Mouse (Mus musculus): ENCODE data around the gene Pinlyp. TPM values are rescaled to one million over a fixed set of nuclear protein-coding genes. Genes with fewer than 3 reads are reported as not detected.
"Not testable (repeated sequence)": the region's sequence is repeated elsewhere in the genome, so short reads cannot be mapped to it uniquely, and the experiment has no call there.

Gene Pinlyp
- polyA plus RNA-seq, 1 experiment from 2014 or later: 0.19 TPM

GRCm38 (mm10) chr7:24516319-24516718 lies 29.6 kb downstream of the Pinlyp start:
- not testable (repeated sequence) for H3K27ac ChIP-seq (replicated peaks; ENCODE audit: low read depth, low read length); H3K4me1 ChIP-seq (ENCODE audit: control insufficient read depth, insufficient read depth, low read length); H3K36me3 ChIP-seq (ENCODE audit: control insufficient read depth, insufficient read depth, low read length); H3K4me2 ChIP-seq (ENCODE audit: low read depth, severe bottlenecking); ATAC-seq (ENCODE audit: insufficient number of reproducible peaks, low FRiP score, low TSS enrichment, low read depth); H3K4me3 ChIP-seq (ENCODE audit: low read depth, low read length); H3K9me3 ChIP-seq (ENCODE audit: control insufficient read depth, low read length); H3K9ac ChIP-seq (ENCODE audit: low read length); H3K27me3 ChIP-seq (ENCODE audit: control insufficient read depth, insufficient read depth, low read length)
- DNase-seq (ENCODE audit: low spot score): peak; percentile 31
- WGBS: 66% methylated on average over 8 of the region's 8 CpGs

GRCm38 (mm10) chr7:24512355-24512754 lies 33.6 kb downstream of the Pinlyp start, which contains the start of gene AC161166.1:
AC161166.1 (minus strand) TSS chr7:24512455.
- Histone ChIP-seq H3K9me3 (ENCODE audit: control insufficient read depth, low read length) (no peaks in the 10 kb centered on the region), H3K4me3 (ENCODE audit: low read depth, low read length) (no peak within 1 kb of the TSS), H3K9ac (ENCODE audit: low read length) (no peak within 1 kb of the TSS), H3K4me2 (ENCODE audit: low read depth, severe bottlenecking) (no peak within 1 kb of the TSS), H3K4me1 (ENCODE audit: control insufficient read depth, insufficient read depth, low read length) (0 out of 2 replicates have a peak, but pooled peaks cover 2% of the 10 kb centered on the region), H3K27me3 (ENCODE audit: control insufficient read depth, insufficient read depth, low read length) (no peaks in the 10 kb centered on the region), H3K36me3 (ENCODE audit: control insufficient read depth, insufficient read depth, low read length) (no peaks in the 10 kb centered on the region; the same call in 1 of the 2 replicates), H3K27ac (replicated peaks; ENCODE audit: low read depth, low read length) (no peak within 1 kb of the TSS)
- WGBS: 90% methylated on average over 7 of the region's 7 CpGs
- DNase-seq (ENCODE audit: low spot score) (no peak), ATAC-seq (ENCODE audit: insufficient number of reproducible peaks, low FRiP score, low TSS enrichment, low read depth) (no peak)

- H3K4me2 ChIP-seq (ENCODE audit: low read depth, severe bottlenecking): peak overlapping the region; percentile 88
- ATAC-seq (ENCODE audit: insufficient number of reproducible peaks, low FRiP score, low TSS enrichment, low read depth) (peak; percentile 18; the same call in 1 of the 2 replicates), DNase-seq (ENCODE audit: low spot score) (no peak)
- H3K9ac ChIP-seq (ENCODE audit: low read length): peak overlapping the region; percentile 96
- H3K36me3 ChIP-seq (ENCODE audit: control insufficient read depth, insufficient read depth, low read length): no peaks in the 10 kb centered on the region
- H3K9me3 ChIP-seq (ENCODE audit: control insufficient read depth, low read length): no peaks in the 10 kb centered on the region
- peak overlapping the region; percentile 67 for H3K4me3 ChIP-seq (ENCODE audit: low read depth, low read length)
- WGBS: 1% methylated on average over 20 of the region's 20 CpGs
- peak overlapping the region; percentile 98 for H3K27ac ChIP-seq (replicated peaks; ENCODE audit: low read depth, low read length)
- H3K4me1 ChIP-seq (ENCODE audit: control insufficient read depth, insufficient read depth, low read length): 0 out of 2 replicates have a peak, but pooled peaks cover 8% of the 10 kb centered on the region
- no peaks in the 10 kb centered on the region for H3K27me3 ChIP-seq (ENCODE audit: control insufficient read depth, insufficient read depth, low read length)
Observed at GRCm38 (mm10) chr7:24507726-24508114, 38.2 kb downstream of the Pinlyp start.

- H3K27ac ChIP-seq (replicated peaks; ENCODE audit: low read depth, low read length): peak within 1 kb of the TSS; percentile 98
- ATAC-seq (ENCODE audit: insufficient number of reproducible peaks, low FRiP score, low TSS enrichment, low read depth) (peak; percentile 78), DNase-seq (ENCODE audit: low spot score) (peak; percentile 90)
- 0 out of 2 replicates have a peak, but pooled peaks cover 8% of the 10 kb centered on the region for H3K4me1 ChIP-seq (ENCODE audit: control insufficient read depth, insufficient read depth, low read length)
- under 1% methylated on average over 84 of the region's 84 CpGs for WGBS
- H3K36me3 ChIP-seq (ENCODE audit: control insufficient read depth, insufficient read depth, low read length): no peaks in the 10 kb centered on the region
- no peaks in the 10 kb centered on the region for H3K27me3 ChIP-seq (ENCODE audit: control insufficient read depth, insufficient read depth, low read length)
- peak within 1 kb of the TSS; percentile 67 for H3K4me3 ChIP-seq (ENCODE audit: low read depth, low read length)
- peak within 1 kb of the TSS; percentile 88 for H3K4me2 ChIP-seq (ENCODE audit: low read depth, severe bottlenecking)
- H3K9me3 ChIP-seq (ENCODE audit: control insufficient read depth, low read length): no peaks in the 10 kb centered on the region
- peak within 1 kb of the TSS; percentile 96 for H3K9ac ChIP-seq (ENCODE audit: low read length)
Observed at GRCm38 (mm10) chr7:24506838-24507725, 38.8 kb downstream of the Pinlyp start, which contains the start of gene Zfp428. Zfp428 (plus strand) TSS chr7:24507006.

- Histone ChIP-seq H3K4me1 (ENCODE audit: control insufficient read depth, insufficient read depth, low read length) (0 out of 2 replicates have a peak, but pooled peaks cover 8% of the 10 kb centered on the region), H3K9me3 (ENCODE audit: control insufficient read depth, low read length) (no peaks in the 10 kb centered on the region), H3K4me2 (ENCODE audit: low read depth, severe bottlenecking) (peak overlapping the region; percentile 88), H3K27me3 (ENCODE audit: control insufficient read depth, insufficient read depth, low read length) (0 out of 2 replicates have a peak, but pooled peaks cover under 1% of the 10 kb centered on the region), H3K4me3 (ENCODE audit: low read depth, low read length) (peak overlapping the region; percentile 67), H3K9ac (ENCODE audit: low read length) (peak overlapping the region; percentile 96), H3K27ac (replicated peaks; ENCODE audit: low read depth, low read length) (peak overlapping the region; percentile 98), H3K36me3 (ENCODE audit: control insufficient read depth, insufficient read depth, low read length) (no peaks in the 10 kb centered on the region)
- ATAC-seq (ENCODE audit: insufficient number of reproducible peaks, low FRiP score, low TSS enrichment, low read depth): no peak
- no peak for DNase-seq (ENCODE audit: low spot score)
- WGBS: under 1% methylated on average over 12 of the region's 12 CpGs
Observed at GRCm38 (mm10) chr7:24506476-24506837, 39.5 kb downstream of the Pinlyp start.

GRCm38 (mm10) chr7:24506065-24506459 lies 39.9 kb downstream of the Pinlyp start:
- Histone ChIP-seq H3K4me2 (ENCODE audit: low read depth, severe bottlenecking) (peak overlapping the region; percentile 88), H3K9ac (ENCODE audit: low read length) (peak overlapping the region; percentile 96; the same call in 1 of the 2 replicates), H3K27ac (replicated peaks; ENCODE audit: low read depth, low read length) (no peak overlapping the region), H3K4me3 (ENCODE audit: low read depth, low read length) (peak overlapping the region; percentile 67), H3K4me1 (ENCODE audit: control insufficient read depth, insufficient read depth, low read length) (0 out of 2 replicates have a peak, but pooled peaks cover 8% of the 10 kb centered on the region), H3K27me3 (ENCODE audit: control insufficient read depth, insufficient read depth, low read length) (0 out of 2 replicates have a peak, but pooled peaks cover 3% of the 10 kb centered on the region), H3K9me3 (ENCODE audit: control insufficient read depth, low read length) (no peaks in the 10 kb centered on the region), H3K36me3 (ENCODE audit: control insufficient read depth, insufficient read depth, low read length) (no peaks in the 10 kb centered on the region)
- ATAC-seq (ENCODE audit: insufficient number of reproducible peaks, low FRiP score, low TSS enrichment, low read depth) (no peak), DNase-seq (ENCODE audit: low spot score) (no peak)
- 5% methylated on average over 3 of the region's 3 CpGs for WGBS

GRCm38 (mm10) chr7:24505447-24506064 lies 40.4 kb downstream of the Pinlyp start:
- 16% methylated on average over 15 of the region's 15 CpGs for WGBS
- peak overlapping the region; percentile 22; the same call in 1 of the 2 replicates for H3K9ac ChIP-seq (ENCODE audit: low read length)
- DNase-seq (ENCODE audit: low spot score) (no peak), ATAC-seq (ENCODE audit: insufficient number of reproducible peaks, low FRiP score, low TSS enrichment, low read depth) (no peak)
- H3K27ac ChIP-seq (replicated peaks; ENCODE audit: low read depth, low read length): no peak overlapping the region
- peaks cover 8% of the 10 kb centered on the region for H3K27me3 ChIP-seq (ENCODE audit: control insufficient read depth, insufficient read depth, low read length)
- H3K9me3 ChIP-seq (ENCODE audit: control insufficient read depth, low read length): 0 out of 2 replicates have a peak, but pooled peaks cover 3% of the 10 kb centered on the region
- no peak overlapping the region for H3K4me3 ChIP-seq (ENCODE audit: low read depth, low read length)
- peak overlapping the region; percentile 88; the same call in 1 of the 2 replicates for H3K4me2 ChIP-seq (ENCODE audit: low read depth, severe bottlenecking)
- no peaks in the 10 kb centered on the region for H3K36me3 ChIP-seq (ENCODE audit: control insufficient read depth, insufficient read depth, low read length)
- H3K4me1 ChIP-seq (ENCODE audit: control insufficient read depth, insufficient read depth, low read length): 0 out of 2 replicates have a peak, but pooled peaks cover 8% of the 10 kb centered on the region

GRCm38 (mm10) chr7:24504868-24505267 lies 41.0 kb downstream of the Pinlyp start:
- Histone ChIP-seq H3K4me2 (ENCODE audit: low read depth, severe bottlenecking) (no peak overlapping the region), H3K4me3 (ENCODE audit: low read depth, low read length) (no peak overlapping the region), H3K27me3 (ENCODE audit: control insufficient read depth, insufficient read depth, low read length) (peaks cover 14% of the 10 kb centered on the region), H3K9ac (ENCODE audit: low read length) (no peak overlapping the region), H3K27ac (replicated peaks; ENCODE audit: low read depth, low read length) (0 out of 2 replicates have a peak overlapping the region, but pooled peaks have one; percentile 14), H3K36me3 (ENCODE audit: control insufficient read depth, insufficient read depth, low read length) (no peaks in the 10 kb centered on the region), H3K9me3 (ENCODE audit: control insufficient read depth, low read length) (peaks cover 3% of the 10 kb centered on the region; the same call in 1 of the 2 replicates), H3K4me1 (ENCODE audit: control insufficient read depth, insufficient read depth, low read length) (peaks cover 8% of the 10 kb centered on the region; the same call in 1 of the 2 replicates)
- 1% methylated on average over 4 of the region's 4 CpGs for WGBS
- ATAC-seq (ENCODE audit: insufficient number of reproducible peaks, low FRiP score, low TSS enrichment, low read depth): no peak
- peak; percentile 39 for DNase-seq (ENCODE audit: low spot score)

All from limb, embryonic 11.5 days (tissue).